Mouse (Mus musculus) right cerebral cortex, adult 2 months (tissue): ENCODE results near the gene Pde1b.

Source experiments
- DNase-seq, 2 experiments: peaks; one replicate each; pipeline ENCODE4 v3.0.0; 2021 to 2022; ENCODE audit warnings: low spot score in 2 of 2

Pde1b gene

GRCm38 (mm10) chr15:103509317-103509716, 6.5 kb downstream of the Pde1b start:
- DNase-seq: peak in 1 of 2 experiments; percentile 7

- DNase-seq: peak in 1 of 2 experiments; percentile 56
Observed at GRCm38 (mm10) chr15:103511652-103512051, 8.8 kb downstream of the Pde1b start.

DNA sequence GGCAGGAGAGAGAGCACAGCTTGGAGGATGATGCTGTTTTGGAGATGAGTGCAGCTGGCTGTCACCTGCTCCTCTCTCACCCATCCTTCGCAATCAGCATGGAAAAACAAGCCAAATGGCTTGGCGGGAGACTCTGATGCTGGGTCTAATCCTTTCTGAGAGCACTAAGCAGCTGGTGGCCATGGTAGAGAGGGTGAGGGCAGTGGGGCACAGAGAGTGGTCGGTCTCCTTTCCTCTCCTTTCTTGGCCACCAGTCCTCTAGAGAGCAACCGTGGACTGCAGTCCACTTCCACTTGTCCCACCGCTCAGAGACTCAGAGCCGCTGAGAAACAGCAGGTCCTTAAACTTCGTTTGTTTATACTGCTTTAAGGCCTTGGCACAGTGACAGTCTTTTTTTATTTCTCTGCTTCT, 10.8 kb downstream of the Pde1b start:
- DNase-seq: no peak

GRCm38 (mm10) chr15:103514119-103514518, 11.3 kb downstream of the Pde1b start:
- DNase-seq: peak; percentile 67 to 71

- no peak for DNase-seq
Observed at GRCm38 (mm10) chr15:103514914-103515313, 12.1 kb downstream of the Pde1b start.

DNA sequence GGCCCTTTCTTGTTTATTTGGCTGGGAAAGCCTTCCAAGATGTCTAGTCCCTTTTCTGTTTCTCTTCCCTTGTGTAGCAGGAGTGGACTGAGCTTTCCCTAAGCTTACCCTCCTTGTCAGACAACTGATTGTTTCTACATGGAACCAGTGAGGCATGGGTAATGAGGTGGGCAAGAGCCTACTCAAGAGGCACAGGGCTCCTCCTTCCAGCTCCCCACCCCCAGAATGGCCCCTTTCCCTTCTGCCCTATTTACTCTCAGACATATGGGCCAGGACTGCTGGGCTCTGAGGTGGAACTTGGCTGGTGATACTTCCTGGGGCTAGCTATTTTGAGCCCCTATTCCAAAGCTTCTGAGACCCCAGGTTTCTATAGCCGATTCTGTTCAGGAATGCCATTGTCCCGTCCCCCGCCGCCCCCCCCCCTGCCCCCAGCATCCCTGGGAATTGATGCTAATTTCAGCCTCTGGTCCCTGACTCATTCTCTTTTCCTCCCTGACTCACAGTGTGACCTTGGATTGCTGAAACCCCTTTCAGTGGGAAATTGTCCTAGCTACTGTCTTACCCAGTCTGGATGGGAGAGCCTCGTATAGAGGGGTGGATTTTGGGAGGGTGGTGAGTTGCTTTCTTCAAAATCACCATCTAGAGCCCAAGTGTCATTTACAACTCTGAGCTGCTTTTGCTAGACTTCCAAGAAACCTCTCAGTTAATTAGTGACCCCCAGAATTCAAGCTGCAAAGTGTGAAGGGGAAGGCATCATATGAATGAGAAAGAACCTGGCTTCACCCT, 16.0 kb downstream of the Pde1b start:
- no peak for DNase-seq

GRCm38 (mm10) chr15:103519386-103520378, 16.8 kb downstream of the Pde1b start:
- no peak for DNase-seq

GRCm38 (mm10) chr15:103522458-103523099, 19.7 kb downstream of the Pde1b start:
- no peak for DNase-seq

DNA sequence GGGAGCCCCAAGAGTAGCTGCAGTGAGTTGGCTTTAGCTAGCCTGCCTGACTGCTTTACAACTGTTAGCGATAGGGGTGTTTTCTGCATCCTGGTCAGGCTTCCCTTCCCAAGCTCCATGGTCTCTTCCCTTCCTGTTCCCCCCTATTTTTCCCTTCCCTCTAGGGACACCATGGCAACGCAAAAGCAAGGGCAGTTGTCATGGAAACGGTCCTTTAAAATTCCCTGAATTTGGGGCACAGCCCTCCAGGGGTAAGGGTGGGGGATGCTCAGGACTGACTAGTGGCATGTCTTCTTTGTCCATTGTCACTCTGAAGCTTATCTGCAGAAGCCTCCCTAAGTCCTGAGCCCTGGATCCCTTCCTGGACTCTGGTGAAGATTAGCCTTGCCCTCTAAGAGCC, 20.3 kb downstream of the Pde1b start:
- DNase-seq: no peak

DNA sequence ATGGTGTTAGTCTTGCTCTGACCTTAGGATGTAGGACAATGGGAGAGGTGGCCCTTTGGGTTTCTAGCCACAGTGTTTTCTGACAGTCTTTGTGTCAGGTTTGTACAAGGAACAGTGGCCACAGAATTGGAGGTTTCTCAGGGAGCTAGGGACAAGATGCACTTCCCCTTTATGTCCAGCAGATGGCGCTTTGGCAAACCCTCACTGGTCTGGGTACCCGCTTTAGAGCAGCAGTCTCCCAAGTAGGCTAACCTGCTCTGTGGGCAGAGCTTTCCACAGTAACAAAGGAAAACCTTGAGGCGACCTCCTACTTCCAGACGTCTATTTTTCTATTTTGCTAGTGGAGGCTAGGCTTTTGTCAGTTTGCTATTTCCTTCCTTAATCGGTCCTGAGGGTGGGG, 27.5 kb downstream of the Pde1b start:
- DNase-seq: peak; percentile 77 to 83

GRCm38 (mm10) chr15:103534054-103534620, 31.3 kb downstream of the Pde1b start:
- DNase-seq: no peak

DNA sequence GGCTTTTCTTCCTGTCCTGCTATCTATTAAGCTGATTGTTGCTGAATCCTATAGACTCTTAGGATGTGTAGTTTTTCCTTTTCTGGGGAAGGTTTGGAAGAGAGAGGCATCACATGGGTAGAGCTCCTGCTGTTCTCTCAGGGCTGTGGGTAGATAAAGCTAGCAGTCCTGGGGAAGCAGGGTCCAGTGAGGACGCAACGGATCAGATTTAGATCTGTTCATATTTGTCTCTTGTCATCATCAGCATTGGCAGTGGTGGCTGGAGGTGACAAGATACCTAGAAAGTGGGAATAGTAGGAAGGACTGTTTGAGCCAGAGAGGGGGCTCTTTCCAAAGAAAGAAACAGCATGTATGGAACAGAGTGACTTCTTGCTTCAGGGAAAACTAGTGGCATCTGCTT, 32.2 kb downstream of the Pde1b start:
- no peak for DNase-seq

GRCm38 (mm10) chr15:103535786-103536185, 33.0 kb downstream of the Pde1b start:
- DNase-seq: no peak

- no peak for DNase-seq
Observed at GRCm38 (mm10) chr15:103536456-103536855, 33.6 kb downstream of the Pde1b start.

- DNase-seq: peak; percentile 71 to 78
Observed at GRCm38 (mm10) chr15:103537011-103537821, 34.4 kb downstream of the Pde1b start.

DNA sequence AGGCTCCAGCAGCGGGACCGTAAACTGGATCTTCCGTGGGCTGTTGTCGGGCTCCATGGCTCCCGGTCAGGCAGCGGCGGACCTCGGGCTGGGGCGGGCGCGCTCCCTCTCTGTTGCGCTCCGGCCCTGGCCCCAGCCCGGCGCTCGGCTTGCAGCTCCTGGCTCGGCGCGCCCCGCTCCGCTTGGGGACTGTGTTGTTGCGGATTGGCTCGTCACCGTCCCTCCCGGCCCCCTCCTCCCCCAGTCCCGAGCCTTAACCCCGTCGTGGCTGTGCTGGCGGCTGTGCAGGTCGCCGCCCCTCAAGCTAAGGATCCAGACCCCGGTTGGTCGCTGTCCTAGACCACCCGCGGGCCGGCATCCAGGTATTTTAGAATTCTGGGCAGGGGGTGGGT, 35.0 kb downstream of the Pde1b start, which contains the start of gene Ppp1r1a:
Ppp1r1a (minus strand) TSS at position 182 of the 392 bp plus-strand sequence.
- peak; percentile 71 to 72 for DNase-seq

DNA sequence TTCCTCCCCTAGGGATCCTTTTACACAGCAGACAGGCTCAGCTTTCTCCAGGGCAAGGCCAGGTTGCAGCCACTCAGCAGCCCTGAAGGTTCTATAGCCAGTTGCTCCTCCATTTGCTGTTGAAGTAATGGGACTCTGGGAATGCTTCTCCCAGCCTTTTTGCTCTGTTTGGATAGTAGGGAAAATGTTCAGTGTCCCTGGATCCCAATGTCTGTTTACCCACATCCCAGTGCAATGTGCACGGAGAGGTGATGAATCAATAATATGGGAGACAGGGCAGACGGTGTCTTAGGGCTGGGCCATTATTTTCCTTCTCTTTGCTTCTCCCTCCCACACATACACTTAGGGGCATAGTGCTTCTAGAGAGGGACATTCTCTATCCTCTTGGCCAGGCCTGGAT, 36.4 kb downstream of the Pde1b start:
- DNase-seq: no peak

DNA sequence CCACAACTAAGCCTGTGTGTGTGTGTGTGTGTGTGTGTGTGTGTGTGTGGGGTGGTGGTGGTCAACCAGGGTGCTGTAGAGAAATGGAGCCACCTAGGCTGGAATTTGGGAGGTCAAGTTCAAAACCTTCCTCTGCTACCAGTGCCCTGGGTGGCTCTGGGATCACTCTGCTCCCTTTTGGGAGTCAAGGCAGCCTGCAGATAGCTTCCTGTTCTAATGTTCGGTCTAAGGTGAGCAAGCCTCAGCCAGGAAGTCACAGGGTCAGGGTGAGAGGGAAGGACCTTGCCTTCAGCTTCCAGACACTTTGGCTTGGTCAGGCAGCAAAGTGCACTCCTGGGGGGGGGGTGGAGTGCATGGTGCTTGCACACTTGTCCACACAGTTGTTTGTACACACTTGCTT, 37.8 kb downstream of the Pde1b start:
- DNase-seq: no peak

DNA sequence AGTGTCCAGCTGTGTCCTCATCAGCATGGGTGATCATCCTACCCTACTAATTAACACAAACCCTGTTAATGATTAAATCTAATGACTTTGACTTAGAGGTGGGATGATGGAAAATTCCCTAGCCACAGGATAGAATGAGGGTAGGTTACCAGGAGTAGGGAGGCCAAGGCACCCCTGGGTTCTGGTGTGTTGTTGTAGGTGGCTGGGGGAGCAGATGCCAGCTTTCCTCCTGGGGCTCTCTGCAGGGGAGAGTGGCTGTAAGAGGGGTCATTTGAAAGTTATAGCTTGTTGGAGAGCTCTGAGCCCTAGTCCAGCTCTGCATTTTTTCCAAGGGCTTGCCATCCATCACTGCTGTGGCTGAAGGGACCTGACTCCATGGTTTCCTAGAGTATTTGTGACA, 39.7 kb downstream of the Pde1b start:
- no peak for DNase-seq

- no peak for DNase-seq
Observed at GRCm38 (mm10) chr15:103547983-103548382, 45.1 kb downstream of the Pde1b start.

- no peak for DNase-seq
Observed at GRCm38 (mm10) chr15:103549475-103549874, 46.6 kb downstream of the Pde1b start.
